11 mouse cellular contexts compared by ENCODE assay signal in genomic region chr5:131631038-131631997, GRCm38 (mm10).
A peak's percentile ranks its signal among the peaks of the same experiment; 100 is the strongest.
DNase-seq lines count a peak whose midpoint lies in the region; ATAC-seq and TF ChIP-seq lines count a peak whose summit lies in the region.
"Had no signal": no experiment of that assay in that cellular context is flagged by ENCODE, and none has a peak within 500 bp of the region (broad histone marks: within the 10 kb centered on the region; RNA-seq: fewer than 3 reads in every experiment).

No protein-coding gene starts in this region.

- H3K4me2 ChIP-seq in heart, embryonic 14.5 days (ENCODE audit: low read length) = no peak overlapping the region
- no peak overlapping the region for H3K4me2 ChIP-seq in heart, embryonic 11.5 days
- 0 out of 2 replicates have a peak overlapping the region, but pooled peaks have one; percentile 10 for H3K4me2 ChIP-seq in embryonic facial prominence, embryonic 14.5 days (ENCODE audit: low read depth, low read length)
- no peak overlapping the region for H3K4me2 ChIP-seq in kidney, embryonic 15.5 days
- no peak overlapping the region for H3K4me2 ChIP-seq in midbrain, postnatal 0 days (ENCODE audit: low read depth, low read length, poor library complexity, severe bottlenecking)
- H3K4me2 ChIP-seq: liver, embryonic 13.5 days had no signal

- H3K9ac ChIP-seq in heart, embryonic 14.5 days (ENCODE audit: low read length) = peak overlapping the region; percentile 27; the same call in 1 of the 2 replicates
- no peak overlapping the region for H3K9ac ChIP-seq in heart, embryonic 11.5 days (ENCODE audit: low read depth, low read length)
- no peak overlapping the region for H3K9ac ChIP-seq in embryonic facial prominence, embryonic 14.5 days (ENCODE audit: low read depth, low read length)
- H3K9ac ChIP-seq in kidney, embryonic 15.5 days = no peak overlapping the region
- no peak overlapping the region for H3K9ac ChIP-seq in midbrain, postnatal 0 days (replicated peaks; ENCODE audit: low read length, poor library complexity, severe bottlenecking)
- H3K9ac ChIP-seq: liver, embryonic 13.5 days had no signal

- H3K4me3 ChIP-seq in heart, embryonic 14.5 days (ENCODE audit: control insufficient read depth in 1 of 2, insufficient read depth in 1 of 2, low read depth in 1 of 2, low read length in 2 of 2) = no peak overlapping the region
- no peak overlapping the region for H3K4me3 ChIP-seq in heart, embryonic 11.5 days (ENCODE audit: low read depth, low read length)
- no peak overlapping the region for H3K4me3 ChIP-seq in embryonic facial prominence, embryonic 14.5 days (ENCODE audit: low read depth, low read length)
- no peak overlapping the region for H3K4me3 ChIP-seq in kidney, embryonic 15.5 days (replicated peaks)
- no peak overlapping the region for H3K4me3 ChIP-seq in midbrain, postnatal 0 days (ENCODE audit: low read depth, low read length)
- H3K4me3 ChIP-seq: liver, embryonic 13.5 days had no signal

- H3K27ac ChIP-seq in heart, embryonic 14.5 days (replicated peaks in 1 of 2; ENCODE audit: control insufficient read depth in 1 of 2, insufficient read depth in 1 of 2, low read depth in 2 of 2, low read length in 2 of 2) = peak overlapping the region; percentile 43 to 52; a peak in 1 of 4 replicates
- no peak overlapping the region for H3K27ac ChIP-seq in heart, embryonic 11.5 days (ENCODE audit: low read depth, low read length)
- peak overlapping the region; percentile 22; the same call in 1 of the 2 replicates for H3K27ac ChIP-seq in embryonic facial prominence, embryonic 14.5 days (replicated peaks; ENCODE audit: low read depth, low read length)
- peak overlapping the region; percentile 24 for H3K27ac ChIP-seq in kidney, embryonic 15.5 days
- no peak overlapping the region for H3K27ac ChIP-seq in midbrain, postnatal 0 days (ENCODE audit: low read depth, low read length)
- H3K27ac ChIP-seq: liver, embryonic 13.5 days had no signal

- WGBS in heart, embryonic 14.5 days = 39% methylated on average over 12 of the region's 12 CpGs
- WGBS in heart, embryonic 11.5 days (ENCODE audit: insufficient replicate concordance) = 38% methylated on average over 12 of the region's 12 CpGs
- 14% methylated on average over 12 of the region's 12 CpGs for WGBS in embryonic facial prominence, embryonic 14.5 days
- WGBS in kidney, embryonic 15.5 days = 40% methylated on average over 12 of the region's 12 CpGs
- WGBS in midbrain, postnatal 0 days = 38% methylated on average over 12 of the region's 12 CpGs

- DNase-seq in embryonic facial prominence, embryonic 14.5 days (ENCODE audit: low spot score) = peak; percentile 55
- DNase-seq in midbrain, postnatal 0 days (ENCODE audit: low spot score) = peak; percentile 34
- no peak for DNase-seq in right cerebral cortex, postnatal 25 days
- no peak for DNase-seq in layer of hippocampus, adult 18-20 months (ENCODE audit: low spot score in 2 of 2)
- no peak for DNase-seq in frontal cortex, adult 2 months (ENCODE audit: extremely low spot score in 1 of 2, low spot score in 1 of 2)
- DNase-seq: B cell, adult 2 months; heart, adult 18-20 months; liver, embryonic 13.5 days had no signal

- peaks cover 9 to 23% of the 10 kb centered on the region in 2 experiments for H3K4me1 ChIP-seq in heart, embryonic 14.5 days (ENCODE audit: control insufficient read depth in 2 of 2, insufficient read depth in 2 of 2, low read length in 2 of 2)
- H3K4me1 ChIP-seq in heart, embryonic 11.5 days (ENCODE audit: control insufficient read depth, insufficient read depth, low read length) = peaks cover 15% of the 10 kb centered on the region
- peaks cover 22% of the 10 kb centered on the region for H3K4me1 ChIP-seq in embryonic facial prominence, embryonic 14.5 days (ENCODE audit: control insufficient read depth, insufficient read depth, low read length)
- H3K4me1 ChIP-seq in kidney, embryonic 15.5 days = peaks cover 31% of the 10 kb centered on the region
- peaks cover 11% of the 10 kb centered on the region; the same call in 1 of the 2 replicates for H3K4me1 ChIP-seq in midbrain, postnatal 0 days (ENCODE audit: insufficient read depth, low read length)
- H3K4me1 ChIP-seq: liver, embryonic 13.5 days had no signal

- no peak for ATAC-seq in heart, embryonic 14.5 days (ENCODE audit: insufficient number of reproducible peaks, insufficient read depth, low FRiP score, low read depth)
- ATAC-seq in heart, embryonic 11.5 days (replicated peaks; ENCODE audit: insufficient number of reproducible peaks, low FRiP score, low TSS enrichment) = no peak
- ATAC-seq in embryonic facial prominence, embryonic 14.5 days (ENCODE audit: low read depth) = no peak
- no peak for ATAC-seq in kidney, embryonic 15.5 days (replicated peaks; ENCODE audit: low FRiP score)
- ATAC-seq in midbrain, postnatal 0 days (ENCODE audit: low FRiP score) = no peak

- H3K27me3 ChIP-seq in heart, embryonic 14.5 days (ENCODE audit: control insufficient read depth, insufficient read depth, low read length) = no peaks in the 10 kb centered on the region
- H3K27me3 ChIP-seq in heart, embryonic 11.5 days (ENCODE audit: control insufficient read depth, insufficient read depth, low read length) = no peaks in the 10 kb centered on the region
- no peaks in the 10 kb centered on the region for H3K27me3 ChIP-seq in embryonic facial prominence, embryonic 14.5 days (replicated peaks; ENCODE audit: control insufficient read depth, insufficient read depth, low read length)
- no peaks in the 10 kb centered on the region for H3K27me3 ChIP-seq in kidney, embryonic 15.5 days
- H3K27me3 ChIP-seq in midbrain, postnatal 0 days (ENCODE audit: insufficient read depth, low read length) = no peaks in the 10 kb centered on the region
- H3K27me3 ChIP-seq: liver, embryonic 13.5 days had no signal

- no peaks in the 10 kb centered on the region for H3K36me3 ChIP-seq in heart, embryonic 14.5 days (ENCODE audit: control insufficient read depth, insufficient read depth, low read length)
- no peaks in the 10 kb centered on the region for H3K36me3 ChIP-seq in heart, embryonic 11.5 days (ENCODE audit: control insufficient read depth, insufficient read depth, low read length)
- H3K36me3 ChIP-seq in embryonic facial prominence, embryonic 14.5 days (ENCODE audit: control insufficient read depth, insufficient read depth, low read length) = no peaks in the 10 kb centered on the region
- no peaks in the 10 kb centered on the region for H3K36me3 ChIP-seq in kidney, embryonic 15.5 days
- no peaks in the 10 kb centered on the region for H3K36me3 ChIP-seq in midbrain, postnatal 0 days (ENCODE audit: insufficient read depth, low read length)
- H3K36me3 ChIP-seq: liver, embryonic 13.5 days had no signal

- no peak for TF ChIP-seq CTCF in midbrain, postnatal 0 days (IDR thresholded peaks at IDR 0.05)

- no peaks in the 10 kb centered on the region for H3K9me3 ChIP-seq in heart, embryonic 14.5 days (ENCODE audit: control insufficient read depth, low read length)
- H3K9me3 ChIP-seq in heart, embryonic 11.5 days (replicated peaks; ENCODE audit: control insufficient read depth, low read length) = no peaks in the 10 kb centered on the region
- no peaks in the 10 kb centered on the region for H3K9me3 ChIP-seq in embryonic facial prominence, embryonic 14.5 days (ENCODE audit: control insufficient read depth, low read length)
- H3K9me3 ChIP-seq in kidney, embryonic 15.5 days (replicated peaks) = no peaks in the 10 kb centered on the region
- no peaks in the 10 kb centered on the region for H3K9me3 ChIP-seq in midbrain, postnatal 0 days (ENCODE audit: low read length)
- H3K9me3 ChIP-seq: liver, embryonic 13.5 days had no signal

Comparison
In these comparisons a context has a peak if more than half of its experiments do, and no peak if none do; other contexts are left out.
1. H3K27ac ChIP-seq: peak in heart, embryonic 14.5 days (2 of 2), embryonic facial prominence, embryonic 14.5 days (single experiment) and kidney, embryonic 15.5 days (single experiment); none in heart, embryonic 11.5 days (single experiment) and midbrain, postnatal 0 days (single experiment).
2. DNase-seq: peak in embryonic facial prominence, embryonic 14.5 days (single experiment) and midbrain, postnatal 0 days (single experiment); none in right cerebral cortex, postnatal 25 days (single experiment), layer of hippocampus, adult 18-20 months (0 of 2) and frontal cortex, adult 2 months (0 of 2).